Mouse (Mus musculus) CH12.LX (cell line): Measurements from ENCODE around the gene Myocos. TPM values are rescaled to one million over a fixed set of nuclear protein-coding genes. Genes with fewer than 3 reads are reported as not detected.

Experiments
- DNase-seq: peaks from one replicate; pipeline ENCODE4 v3.0.0-alpha.2; 2013; ENCODE audit errors: extremely low read depth
- H3K27ac ChIP-seq: 2 replicates; pipeline ENCODE4 v1.5.1; 2012; ENCODE audit warnings: low read depth, mild to moderate bottlenecking, control low read depth, moderate library complexity; ENCODE audit not compliant: insufficient read depth
- H3K27me3 ChIP-seq: replicated peaks from 2 replicates; pipeline ENCODE3; 2012; ENCODE audit warnings: inconsistent platforms
- H3K36me3 ChIP-seq, 2 experiments: replicated peaks in 1 of 2; 2 replicates each; pipeline versions ENCODE3 to v1.6.1; 2012; ENCODE audit warnings: inconsistent platforms in 1 of 2, low read length in 1 of 2, mild to moderate bottlenecking in 1 of 2, mixed read lengths in 1 of 2, moderate library complexity in 1 of 2; ENCODE audit not compliant: control insufficient read depth in 1 of 2, insufficient read depth in 1 of 2
- H3K4me1 ChIP-seq, 2 experiments: 2 replicates each; pipeline ENCODE4 v1.6.1; 2012; ENCODE audit warnings: inconsistent platforms in 1 of 2, moderate library complexity in 1 of 2; ENCODE audit not compliant: insufficient read depth in 2 of 2, control insufficient read depth in 1 of 2
- H3K4me2 ChIP-seq: 2 replicates; pipeline ENCODE4 v1.6.1; 2012; ENCODE audit warnings: low read depth, mild to moderate bottlenecking, control low read depth; ENCODE audit not compliant: poor library complexity, insufficient read depth, severe bottlenecking
- H3K4me3 ChIP-seq, 3 experiments: fragments of 150-350 bp in 1 of 3; sonication (generic) in 1 of 3; replicated peaks in 1 of 3; 2 replicates each; pipeline versions ENCODE3 to v1.5.1; 2011 to 2012; ENCODE audit warnings: low read depth in 2 of 3, low read length in 2 of 3, mild to moderate bottlenecking in 2 of 3, moderate library complexity in 2 of 3, control low read depth in 1 of 3, improper control_type of control experiment in 1 of 3, inconsistent platforms in 1 of 3, mixed read lengths in 1 of 3; ENCODE audit not compliant: poor library complexity in 1 of 3
- H3K79me2 ChIP-seq: replicated peaks from 2 replicates; pipeline ENCODE4 v1.6.1; 2012; ENCODE audit warnings: mild to moderate bottlenecking, moderate library complexity; ENCODE audit not compliant: control insufficient read depth, poor library complexity, insufficient read depth, severe bottlenecking; ENCODE audit errors: extremely low read depth
- H3K9ac ChIP-seq: 2 replicates; pipeline ENCODE4 v1.6.1; 2012; ENCODE audit warnings: low read depth, mild to moderate bottlenecking, control low read depth, moderate library complexity; ENCODE audit not compliant: insufficient read depth
- H3K9me3 ChIP-seq: replicated peaks from 2 replicates; pipeline ENCODE3; 2012; ENCODE audit warnings: low read length, inconsistent platforms, mixed read lengths
- CHD1 ChIP-seq: IDR thresholded peaks from 2 replicates; pipeline ENCODE4 v1.6.1; 2012; ENCODE audit warnings: low read depth, low read length, improper control_type of control experiment, inconsistent platforms
- CTCF ChIP-seq, 2 experiments: IDR thresholded peaks in 1 of 2; conservative IDR thresholded peaks in 1 of 2; 2 replicates each; pipeline ENCODE4 v1.5.1; 2011 to 2012; ENCODE audit warnings: low read depth in 2 of 2, low read length in 2 of 2, improper control_type of control experiment in 1 of 2, inconsistent platforms in 1 of 2, mild to moderate bottlenecking in 1 of 2, moderate library complexity in 1 of 2
- ELF1 ChIP-seq: IDR thresholded peaks from 2 replicates; pipeline ENCODE4 v1.6.1; 2014; ENCODE audit warnings: low read depth, mild to moderate bottlenecking, inconsistent platforms, low read length, improper control_type of control experiment
- EP300 ChIP-seq: IDR thresholded peaks from 2 replicates; pipeline ENCODE4 v1.6.1; 2011; ENCODE audit warnings: low read length, improper control_type of control experiment
- HCFC1 ChIP-seq: IDR thresholded peaks from 2 replicates; pipeline ENCODE4 v1.6.1; 2012; ENCODE audit warnings: low read depth, mild to moderate bottlenecking, inconsistent platforms, low read length, improper control_type of control experiment
- IRF4 ChIP-seq: IDR thresholded peaks from 2 replicates; pipeline ENCODE4 v1.6.1; 2014; ENCODE audit warnings: low read depth, mild to moderate bottlenecking, inconsistent platforms, low read length, improper control_type of control experiment
- JUN ChIP-seq: IDR thresholded peaks from 2 replicates; pipeline ENCODE4 v1.6.1; 2011; ENCODE audit warnings: low read depth, mild to moderate bottlenecking, low read length, improper control_type of control experiment, moderate library complexity; ENCODE audit not compliant: insufficient read depth
- KAT2A ChIP-seq: IDR thresholded peaks from 2 replicates; pipeline ENCODE4 v1.6.1; 2012; ENCODE audit warnings: low read length, improper control_type of control experiment, inconsistent platforms; ENCODE audit not compliant: insufficient replicate concordance
- MEF2A ChIP-seq: IDR thresholded peaks from 2 replicates; pipeline ENCODE4 v1.6.1; 2014; ENCODE audit warnings: low read depth, mild to moderate bottlenecking, inconsistent platforms, low read length, improper control_type of control experiment, borderline replicate concordance
- MXI1 ChIP-seq: IDR thresholded peaks from 2 replicates; pipeline ENCODE4 v1.6.1; 2011; ENCODE audit warnings: mild to moderate bottlenecking, low read depth, low read length, improper control_type of control experiment
- MYC ChIP-seq: IDR thresholded peaks from 2 replicates; pipeline ENCODE4 v1.6.1; 2011; ENCODE audit warnings: low read depth, mild to moderate bottlenecking, improper control_type of control experiment, low read length
- PAX5 ChIP-seq: IDR thresholded peaks from 2 replicates; pipeline ENCODE4 v1.6.1; 2012; ENCODE audit warnings: low read length, inconsistent platforms, mixed read lengths
- POLR2A ChIP-seq: IDR thresholded peaks from 2 replicates; pipeline ENCODE4 v1.6.1; 2011; ENCODE audit warnings: low read depth, mild to moderate bottlenecking, improper control_type of control experiment, low read length
- POLR2AphosphoS2 ChIP-seq: IDR thresholded peaks from 2 replicates; pipeline ENCODE4 v1.6.1; 2011; ENCODE audit warnings: low read depth, low read length, improper control_type of control experiment
- UBTF ChIP-seq: IDR thresholded peaks from 2 replicates; pipeline ENCODE4 v1.6.1; 2012; ENCODE audit warnings: low read depth, mild to moderate bottlenecking, inconsistent platforms, low read length, improper control_type of control experiment, moderate library complexity
- USF1 ChIP-seq: IDR thresholded peaks from 2 replicates; pipeline ENCODE4 v1.6.1; 2014; ENCODE audit warnings: low read depth, mild to moderate bottlenecking, inconsistent platforms, low read length, improper control_type of control experiment
- USF2 ChIP-seq: conservative IDR thresholded peaks from 2 replicates; pipeline ENCODE4 v1.6.1; 2011; ENCODE audit warnings: low read depth, low read length, improper control_type of control experiment
- ZC3H11A ChIP-seq: IDR thresholded peaks from 2 replicates; pipeline ENCODE4 v1.6.1; 2012; ENCODE audit warnings: low read depth, mild to moderate bottlenecking, inconsistent platforms, low read length, improper control_type of control experiment
- ZKSCAN1 ChIP-seq: IDR thresholded peaks from 2 replicates; pipeline ENCODE4 v1.6.1; 2012; ENCODE audit warnings: low read depth, inconsistent platforms, low read length, improper control_type of control experiment, borderline replicate concordance
- ZNF384 ChIP-seq: IDR thresholded peaks from 2 replicates; pipeline ENCODE4 v1.6.1; 2012; ENCODE audit warnings: low read depth, low read length, improper control_type of control experiment, inconsistent platforms
- dilution Hi-C: fragments of 300-500 bp; cut with MboI; formaldehyde crosslinking; loops from 2 replicates; pipeline ENCODE4 v1.14.3; 2020; ENCODE audit warnings: low sequenced_read_pairs; ENCODE audit not compliant: extremely low pct_unique_long_range_greater_than_20kb, extremely low pct_ligation_motif_present
- in situ Hi-C: fragments of 300-500 bp; cut with MboI; formaldehyde crosslinking; loops from 3 replicates; pipeline ENCODE4 v1.14.3; 2019; ENCODE audit warnings: low sequenced_read_pairs, low pct_ligation_motif_present, low pct_unique_long_range_greater_than_20kb, mixed read lengths
- polyA plus RNA-seq: library from polyadenylated mRNA; unstranded; fragments of >175 nt; gene quantifications from 2 replicates; pipeline ENCODE4 v1.2.1, GENCODE M21; 2012; ENCODE audit warnings: low read depth; ENCODE audit not compliant: insufficient read length
- total RNA-seq, 2 experiments: library from RNA; depleted of rRNA; stranded (reverse); fragments of 300-350 nt in 1 of 2; fragments of >200 nt in 1 of 2; gene quantifications; 2 replicates each; pipeline ENCODE4 v1.2.3; 2012 to 2014

Myocos gene
- total and polyA plus RNA-seq, 3 experiments: not detected

DNA sequence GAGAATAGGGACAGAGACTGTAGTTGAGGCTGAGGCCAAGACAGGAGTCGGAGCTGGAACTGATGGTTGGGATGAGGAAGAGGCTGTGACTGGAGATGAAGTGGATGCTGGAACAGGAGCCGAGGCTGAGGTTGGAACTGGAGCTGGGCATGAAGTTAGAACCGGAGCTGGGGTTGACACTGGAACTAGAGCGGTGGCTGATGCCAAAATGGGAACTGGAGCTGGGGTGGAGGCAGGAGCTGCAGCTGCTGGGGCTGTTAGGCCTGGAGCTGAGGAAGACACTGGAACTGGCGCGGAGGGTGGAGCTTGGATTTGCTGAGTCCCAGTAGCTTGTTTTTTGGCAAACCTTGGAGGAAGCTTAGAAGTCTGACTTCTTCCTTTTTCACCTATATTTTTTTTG, 39.8 kb upstream of the Myocos start:
- Histone ChIP-seq H3K4me1 (no peaks in the 10 kb centered on the region), H3K4me2 (no peak overlapping the region), H3K4me3 (no peak overlapping the region), H3K79me2 (peaks cover 3% of the 10 kb centered on the region; the same call in 1 of the 2 replicates), H3K27ac (no peak overlapping the region), H3K36me3 (peaks cover 52 to 97% of the 10 kb centered on the region in 2 experiments), H3K27me3 (no peaks in the 10 kb centered on the region), H3K9me3 (no peaks in the 10 kb centered on the region), H3K9ac (no peak overlapping the region)
- DNase-seq: no peak
- TF ChIP-seq EP300: no peak
- TF ChIP-seq IRF4: no peak
- TF ChIP-seq JUN: no peak
- no peak for TF ChIP-seq MYC
- TF ChIP-seq MXI1: no peak
- TF ChIP-seq ZNF384: no peak
- no peak for TF ChIP-seq PAX5
- no peak for TF ChIP-seq CHD1
- TF ChIP-seq POLR2AphosphoS2: no peak
- TF ChIP-seq ELF1: no peak
- no peak for TF ChIP-seq ZC3H11A
- TF ChIP-seq MEF2A: no peak
- no peak for TF ChIP-seq ZKSCAN1
- no peak for TF ChIP-seq CTCF (conservative IDR thresholded peaks at IDR 0.05 in 1 of 2, IDR thresholded peaks at IDR 0.05 in 1 of 2; ENCODE audit: low read depth in 2 of 2, low read length in 2 of 2)
- no peak for TF ChIP-seq USF1
- no peak for TF ChIP-seq USF2
- no peak for TF ChIP-seq HCFC1
- no peak for TF ChIP-seq POLR2A
- no peak for TF ChIP-seq UBTF
- dilution Hi-C loops (no loop called here), in situ Hi-C loops (no loop called here)

- no peak overlapping the region for H3K9ac ChIP-seq
- no peaks in the 10 kb centered on the region for H3K79me2 ChIP-seq
- DNase-seq: no peak
- dilution Hi-C loops: no loop called here
- no peak overlapping the region for H3K27ac ChIP-seq
- no peak overlapping the region for H3K4me2 ChIP-seq
- no peak overlapping the region for H3K4me3 ChIP-seq
- H3K4me1 ChIP-seq: no peaks in the 10 kb centered on the region
- no peaks in the 10 kb centered on the region for H3K27me3 ChIP-seq
- TF ChIP-seq POLR2AphosphoS2 (no peak), MXI1 (no peak), KAT2A (no peak), POLR2A (no peak), CHD1 (no peak), USF2 (no peak), CTCF (conservative IDR thresholded peaks at IDR 0.05 in 1 of 2, IDR thresholded peaks at IDR 0.05 in 1 of 2; ENCODE audit: low read depth in 2 of 2, low read length in 2 of 2) (no peak), USF1 (no peak), IRF4 (no peak), ELF1 (no peak), MYC (no peak)
- in situ Hi-C loops: no loop called here
- peaks cover 52 to 94% of the 10 kb centered on the region in 2 experiments for H3K36me3 ChIP-seq
- no peaks in the 10 kb centered on the region for H3K9me3 ChIP-seq
Observed at GRCm38 (mm10) chr1:162693721-162694120, 35.7 kb upstream of the Myocos start.
